Mouse (Mus musculus) urinary bladder, postnatal 25 days (tissue): ENCODE results near the gene Dnph1.
A peak's percentile ranks its signal among the peaks of the same experiment; 100 is the strongest.
"Not testable (repeated sequence)": the region's sequence is repeated elsewhere in the genome, so short reads cannot be mapped to it uniquely, and the experiment has no call there.

ENCODE experiments used
- DNase-seq: peaks from one replicate; pipeline ENCODE4 v3.0.0; 2022; ENCODE audit warnings: low spot score

Dnph1 gene

GRCm38 (mm10) chr17:46496623-46497434, at the start of gene Dnph1:
TSS of gene Dnph1 (plus strand) at chr17:46496711.
- DNase-seq: peak; percentile 69

DNA sequence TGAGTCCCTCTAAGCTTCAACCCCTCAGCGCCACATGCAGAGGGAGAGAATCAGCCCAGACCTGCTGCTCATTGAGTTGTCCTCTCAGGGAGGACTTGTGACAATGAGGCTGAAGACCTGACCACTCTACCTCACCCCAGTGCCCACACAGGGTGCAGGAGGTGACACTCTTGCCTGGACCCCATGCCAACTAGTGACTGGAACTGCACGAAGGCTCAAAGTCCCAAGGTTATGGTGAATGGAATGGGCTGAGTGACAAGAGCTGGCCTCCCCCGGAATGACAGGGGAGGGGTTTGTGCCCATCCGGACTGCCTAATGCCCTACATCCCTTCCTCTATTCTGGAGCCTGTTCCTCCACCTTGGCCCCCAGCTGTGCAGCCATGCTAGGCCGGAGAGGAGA, 43.8 kb upstream of the Dnph1 start:
- DNase-seq: no peak

- no peak for DNase-seq
These were observed 43.1 kb upstream of the Dnph1 start for GRCm38 (mm10) chr17:46453302-46453948.

- no peak for DNase-seq
These were observed 42.5 kb upstream of the Dnph1 start for GRCm38 (mm10) chr17:46453970-46454411.

DNA sequence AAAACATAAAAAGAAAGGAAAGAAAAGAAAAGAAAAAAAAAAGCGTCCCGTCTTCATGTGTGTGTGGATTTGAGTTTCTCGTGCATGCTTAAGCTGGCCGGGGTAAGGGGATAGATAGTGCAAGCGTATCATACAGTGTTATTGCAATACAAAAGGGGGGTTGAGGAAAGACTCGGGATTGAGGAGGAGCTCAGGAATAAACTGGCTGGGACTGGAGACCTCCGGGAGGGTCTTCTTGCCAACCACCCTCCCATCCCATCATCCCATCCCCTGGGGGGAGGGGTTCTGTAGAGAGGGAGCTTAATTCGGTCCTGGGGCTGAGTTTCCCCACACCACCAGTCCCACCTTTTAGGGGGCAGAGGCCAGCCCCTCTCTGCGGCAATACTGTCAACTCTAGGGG, 42.0 kb upstream of the Dnph1 start:
- DNase-seq: no peak

DNA sequence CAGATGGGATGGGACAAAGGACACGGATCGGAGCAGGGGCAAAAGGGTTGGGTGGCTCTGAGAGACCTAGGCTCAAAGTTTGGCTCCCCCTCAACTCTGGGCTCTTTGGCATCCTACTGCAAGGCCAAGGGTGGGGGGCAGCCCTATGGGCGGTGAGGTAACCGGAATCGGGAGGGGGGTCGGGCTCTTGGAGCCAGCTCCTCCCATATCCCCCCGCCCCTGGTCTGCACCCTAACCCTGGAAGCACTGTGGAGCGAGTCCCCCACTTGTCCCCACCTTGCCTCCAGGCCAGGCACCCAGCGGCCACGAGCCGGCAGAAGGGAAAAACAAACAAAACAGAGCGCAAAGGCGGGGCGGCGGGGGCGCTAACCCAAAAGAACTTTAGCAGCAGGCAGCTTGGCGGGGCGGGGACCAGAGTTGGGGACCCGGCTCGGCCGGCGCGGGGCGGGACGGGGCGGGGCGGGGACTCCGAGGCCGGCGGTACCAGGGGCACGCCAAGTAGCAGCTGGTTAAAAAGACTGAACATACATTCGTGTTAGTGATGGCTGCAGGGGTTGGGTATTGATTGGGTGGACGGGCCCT, 41.3 kb upstream of the Dnph1 start:
- DNase-seq: peak; percentile 38

- DNase-seq: peak; percentile 39
These were observed 38.7 kb upstream of the Dnph1 start for GRCm38 (mm10) chr17:46457791-46458190.

DNA sequence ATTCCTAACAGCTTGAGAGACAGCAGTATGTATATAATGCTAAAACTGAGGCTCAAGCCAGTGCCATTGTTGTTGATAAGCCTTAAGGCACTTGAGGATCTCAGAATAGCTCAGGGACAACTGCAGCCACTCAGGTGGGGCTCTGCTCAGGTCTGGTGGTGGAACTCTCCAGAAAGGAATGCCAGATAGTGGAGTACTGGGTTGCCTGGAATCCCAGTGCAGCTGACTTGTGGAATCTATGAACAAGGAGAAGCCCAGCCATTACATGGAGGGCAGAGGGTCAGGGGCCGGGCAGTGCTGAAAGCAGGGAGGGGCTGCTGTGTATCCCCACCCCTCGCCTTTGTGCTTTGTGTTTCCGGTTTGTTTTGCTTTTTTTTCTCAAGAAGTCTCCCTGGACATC, 38.1 kb upstream of the Dnph1 start:
- no peak for DNase-seq

- DNase-seq: no peak
These were observed 35.8 kb upstream of the Dnph1 start for GRCm38 (mm10) chr17:46460673-46461072.

GRCm38 (mm10) chr17:46461347-46461746, 35.2 kb upstream of the Dnph1 start:
- no peak for DNase-seq

DNA sequence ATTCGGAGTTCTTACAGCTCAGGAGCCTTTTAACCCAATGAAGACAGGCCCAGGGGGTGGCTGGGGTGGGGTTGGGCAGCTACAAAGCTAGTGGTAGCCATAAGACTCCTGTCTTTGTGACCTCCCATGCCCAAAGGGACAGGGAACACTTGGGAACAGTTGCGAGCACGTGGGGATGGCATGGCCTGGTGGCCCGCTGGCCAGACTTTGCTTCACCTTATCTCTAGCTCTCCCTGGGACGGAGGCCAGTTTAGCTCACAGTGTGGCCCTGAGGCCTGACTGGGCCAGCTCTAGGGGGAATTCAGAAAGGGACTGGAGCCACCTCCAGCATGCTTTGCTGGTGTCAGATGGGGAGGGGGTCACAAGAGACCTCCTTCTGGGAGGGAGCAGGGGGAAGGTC, 34.3 kb upstream of the Dnph1 start:
- no peak for DNase-seq

GRCm38 (mm10) chr17:46467830-46468229, 28.7 kb upstream of the Dnph1 start:
- no peak for DNase-seq

DNA sequence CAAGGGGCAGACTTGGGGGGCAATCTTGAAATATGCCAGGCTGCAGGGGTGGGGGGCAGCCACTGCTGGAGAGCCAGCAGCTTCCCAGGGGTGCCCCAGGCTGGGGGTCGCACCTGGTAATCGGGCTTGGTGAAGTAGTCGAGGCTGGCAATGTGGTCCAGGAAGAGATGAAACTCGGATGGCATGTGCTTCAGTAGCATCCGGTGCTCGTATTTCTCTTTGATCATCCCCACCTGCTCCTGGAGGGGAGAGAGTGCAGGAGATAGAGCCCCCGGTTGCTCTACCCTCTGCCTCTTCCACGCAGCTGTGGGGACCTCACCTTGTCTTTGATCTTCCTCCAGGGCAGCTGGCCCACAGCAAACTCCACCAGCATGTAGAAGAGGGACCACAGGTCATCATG, 19.9 kb upstream of the Dnph1 start:
- DNase-seq: no peak

DNA sequence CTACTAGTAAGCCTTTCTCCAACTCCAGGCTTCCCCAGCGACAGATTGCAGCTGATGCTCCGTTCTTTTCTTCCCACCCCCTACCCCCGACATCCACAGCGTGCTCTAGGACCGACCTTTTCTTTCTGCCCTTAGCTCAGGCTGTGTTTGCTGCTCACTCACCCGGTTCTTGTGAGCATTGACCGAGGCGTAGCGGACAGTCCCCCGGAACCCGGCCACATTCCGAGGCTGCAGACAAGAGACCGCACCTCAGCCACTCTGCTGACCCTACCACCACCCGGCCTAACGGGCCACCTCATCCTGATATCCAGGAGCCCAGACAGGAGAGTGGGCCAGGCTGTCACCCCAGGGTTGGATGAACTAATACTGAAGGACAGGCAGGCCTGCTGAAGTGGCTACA, 19.2 kb upstream of the Dnph1 start:
- no peak for DNase-seq

DNA sequence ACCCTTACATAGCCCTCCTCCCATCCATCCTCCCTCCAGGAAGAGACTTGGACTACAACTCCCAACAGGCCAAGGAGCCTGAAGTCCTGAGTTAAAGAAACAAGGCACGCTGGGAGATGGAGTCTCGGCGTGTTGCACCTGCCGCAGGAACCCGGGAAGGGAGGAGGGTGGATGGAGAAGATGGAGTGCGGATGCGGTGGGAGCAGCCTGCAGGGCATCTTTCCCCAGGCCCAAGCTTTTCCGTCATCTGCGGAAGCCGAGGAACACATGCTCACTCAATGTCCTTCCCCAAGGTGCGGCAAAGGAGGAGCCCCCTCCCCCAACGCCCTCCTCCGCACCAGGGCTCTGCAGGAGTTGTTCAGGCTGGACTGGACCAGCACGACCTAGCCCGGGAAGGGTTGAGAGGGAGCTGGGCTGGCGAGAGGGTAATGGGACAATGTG, 12.9 kb upstream of the Dnph1 start:
- no peak for DNase-seq

DNA sequence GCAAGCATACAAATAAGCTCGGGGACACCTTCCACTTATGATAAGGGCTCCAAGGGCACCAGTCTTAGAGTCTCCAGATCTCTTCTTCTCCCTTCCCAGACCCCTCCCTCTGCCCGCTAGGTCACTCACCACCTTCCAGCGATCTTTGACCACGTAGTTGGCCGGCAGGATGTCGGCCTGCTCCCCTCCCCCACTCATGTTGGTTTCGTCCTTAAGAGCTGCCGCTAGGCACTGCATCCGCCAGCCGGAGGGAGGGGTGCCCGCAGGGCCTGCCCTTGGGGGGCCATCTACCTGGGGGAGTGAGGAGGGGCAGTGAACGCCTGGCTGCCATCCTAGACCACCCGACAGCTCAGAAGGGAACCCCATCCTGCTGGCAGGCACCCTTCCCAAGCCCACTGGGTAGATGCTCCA, 12.5 kb upstream of the Dnph1 start:
- no peak for DNase-seq

DNA sequence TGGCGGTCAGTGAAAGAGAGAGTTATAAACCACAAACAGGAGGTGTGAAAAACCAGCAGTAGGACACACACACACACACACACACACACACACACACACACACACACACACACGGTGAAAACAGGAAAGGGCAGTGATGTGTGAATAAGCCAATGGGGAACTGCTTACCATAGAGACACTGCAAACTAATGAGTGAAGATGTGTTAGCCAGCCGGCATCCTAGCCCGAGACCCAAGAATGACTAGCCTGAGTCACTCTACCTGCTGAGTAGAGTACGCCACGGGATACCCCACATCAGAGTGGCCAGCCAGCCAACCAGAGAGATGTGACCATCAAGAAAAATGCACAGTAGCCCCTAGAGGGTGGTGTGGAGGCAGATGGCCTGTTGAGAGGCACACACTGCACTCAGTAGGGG, 12.0 kb upstream of the Dnph1 start:
- no peak for DNase-seq

GRCm38 (mm10) chr17:46486995-46487394, 9.5 kb upstream of the Dnph1 start:
- DNase-seq: no peak

DNA sequence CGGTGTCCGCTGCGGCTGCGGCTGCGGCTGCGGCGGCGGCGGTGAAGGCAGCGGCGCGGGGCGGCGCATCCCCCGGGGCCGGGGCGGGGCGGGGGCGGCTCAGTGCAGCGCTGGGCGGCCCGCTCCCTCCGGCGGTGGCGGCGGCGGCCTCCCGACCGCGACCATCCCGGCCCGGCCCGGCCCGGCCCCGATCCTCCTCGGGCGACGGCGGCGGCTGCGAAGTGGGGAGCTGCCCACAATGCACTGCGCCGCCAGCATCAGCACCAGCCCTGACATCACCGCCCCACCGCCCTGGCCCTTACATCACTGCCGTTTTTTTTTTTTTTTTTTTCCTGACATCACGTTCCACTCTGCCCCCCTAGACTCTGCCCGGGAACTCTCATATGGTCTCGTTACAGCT, 9.1 kb upstream of the Dnph1 start, which contains the start of gene Ttbk1:
Ttbk1 (minus strand) TSS at position 245 of the 400 bp plus-strand sequence.
- DNase-seq: no peak

DNA sequence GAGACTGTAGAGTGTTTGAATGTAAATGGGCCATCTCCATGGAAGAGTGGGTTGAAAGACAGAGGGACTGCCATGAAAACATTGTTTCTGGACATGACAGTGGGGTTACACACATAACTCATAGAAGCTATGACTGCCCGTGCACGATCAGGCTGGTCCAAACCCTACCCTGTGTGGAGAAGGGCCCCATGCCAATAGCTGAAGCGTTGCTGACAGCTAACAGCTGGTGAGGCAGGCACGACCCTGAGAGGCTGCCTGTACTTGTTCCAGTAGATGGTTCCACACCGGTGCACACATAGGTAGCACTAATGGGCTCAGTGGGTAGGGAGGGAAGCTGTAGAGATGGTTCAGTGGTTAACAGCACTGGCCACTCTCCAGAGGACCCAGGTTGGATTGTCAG, 1.0 kb upstream of the Dnph1 start:
- no peak for DNase-seq

- DNase-seq: not testable (repeated sequence)
These were observed 430 bp upstream of the Dnph1 start for GRCm38 (mm10) chr17:46496081-46496480.

DNA sequence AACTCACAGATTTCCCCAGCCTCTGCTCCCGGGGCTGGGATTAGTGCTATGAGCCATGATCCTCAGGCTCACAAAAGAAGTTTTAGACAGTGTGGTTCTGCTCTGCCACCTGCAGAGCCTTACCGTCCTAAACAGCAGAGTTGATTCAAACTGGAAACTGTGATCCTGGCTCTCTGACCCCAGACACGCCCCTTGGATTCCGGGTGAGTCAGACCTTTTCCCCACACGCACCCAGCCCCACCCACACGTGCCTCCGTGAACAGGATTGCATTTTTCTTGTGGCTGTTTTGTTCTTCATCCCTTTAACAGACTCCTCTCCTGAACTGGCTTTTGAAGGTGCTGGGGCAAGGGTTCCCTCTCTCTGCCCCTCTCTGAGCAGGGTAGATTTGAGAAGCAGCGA, 1.4 kb downstream of the Dnph1 start:
- peak; percentile 43 for DNase-seq

GRCm38 (mm10) chr17:46502775-46503174, 6.3 kb downstream of the Dnph1 start:
- no peak for DNase-seq
